Mouse (Mus musculus) lung, postnatal 0 days (tissue): ENCODE data around the gene Ogdh. TPM values are rescaled to one million over a fixed set of nuclear protein-coding genes. Genes with fewer than 3 reads are reported as not detected.
A peak's percentile ranks its signal among the peaks of the same experiment; 100 is the strongest.

Experiments
- ATAC-seq: fragments of 200-750 bp; cut with Nextera tagmentation; 2 replicates; pipeline ENCODE4 v1.8.0; 2017; ENCODE audit warnings: moderate library complexity
- DNase-seq: peaks from one replicate; pipeline ENCODE4 v3.0.0-alpha.2; 2016; ENCODE audit warnings: low spot score
- H3K27ac ChIP-seq: fragments of 300-500 bp; sonication (generic); 2 replicates; pipeline ENCODE4 v1.5.1; 2014; ENCODE audit warnings: antibody characterized with exemption, mild to moderate bottlenecking, low read length, mixed read lengths
- H3K27me3 ChIP-seq: fragments of 300-500 bp; sonication (generic); replicated peaks from 2 replicates; pipeline ENCODE4 v1.6.1; 2014; ENCODE audit warnings: low read length, mixed read lengths; ENCODE audit not compliant: insufficient read depth
- H3K36me3 ChIP-seq: fragments of 300-500 bp; sonication (generic); 2 replicates; pipeline ENCODE4 v1.6.1; 2014; ENCODE audit warnings: low read length, mixed read lengths; ENCODE audit not compliant: insufficient read depth
- H3K4me1 ChIP-seq: fragments of 300-500 bp; sonication (generic); 2 replicates; pipeline ENCODE4 v1.6.1; 2014; ENCODE audit warnings: antibody characterized with exemption, low read depth, low read length, mixed read lengths; ENCODE audit not compliant: insufficient read depth
- H3K4me2 ChIP-seq: fragments of 300-500 bp; sonication (generic); replicated peaks from 2 replicates; pipeline ENCODE4 v1.6.1; 2014; ENCODE audit warnings: low read depth, mild to moderate bottlenecking, low read length, moderate library complexity, mixed read lengths
- H3K4me3 ChIP-seq: fragments of 300-500 bp; sonication (generic); 2 replicates; pipeline ENCODE4 v1.5.1; 2014; ENCODE audit warnings: low read depth, low read length
- H3K9ac ChIP-seq: fragments of 300-500 bp; sonication (generic); replicated peaks from 2 replicates; pipeline ENCODE4 v1.6.1; 2014; ENCODE audit warnings: low read depth, mild to moderate bottlenecking
- H3K9me3 ChIP-seq: fragments of 300-500 bp; sonication (generic); 2 replicates; pipeline ENCODE4 v1.6.1; 2016; ENCODE audit warnings: low read length, mixed read lengths
- CTCF ChIP-seq: IDR thresholded peaks from 2 replicates; pipeline ENCODE4 v1.5.1; 2016; ENCODE audit warnings: antibody characterized with exemption, mild to moderate bottlenecking
- EP300 ChIP-seq: IDR thresholded peaks from 2 replicates; pipeline ENCODE4 v1.6.1; 2016; ENCODE audit warnings: antibody characterized with exemption, mild to moderate bottlenecking, control low read depth
- WGBS: fragments of 180-500 bp; shearing (Covaris S2); extraction: QIAGEN DNeasy Blood & Tissue Kit; methylation state at CpG from one replicate; pipeline ENCODE4 v1.1.7; 2014; 5-methylcytosine and 5-hydroxymethylcytosine counted together
- polyA plus RNA-seq: library from polyadenylated mRNA; unstranded; fragments of >200 nt; fragmentation: Nextera tagmentation; extraction: Ambion mirVana; gene quantifications from 2 replicates; pipeline ENCODE4 v1.2.1, GENCODE M21; 2015

The Ogdh gene
- polyA plus RNA-seq, 1 experiment from 2014 or later: 78.8 TPM

DNA sequence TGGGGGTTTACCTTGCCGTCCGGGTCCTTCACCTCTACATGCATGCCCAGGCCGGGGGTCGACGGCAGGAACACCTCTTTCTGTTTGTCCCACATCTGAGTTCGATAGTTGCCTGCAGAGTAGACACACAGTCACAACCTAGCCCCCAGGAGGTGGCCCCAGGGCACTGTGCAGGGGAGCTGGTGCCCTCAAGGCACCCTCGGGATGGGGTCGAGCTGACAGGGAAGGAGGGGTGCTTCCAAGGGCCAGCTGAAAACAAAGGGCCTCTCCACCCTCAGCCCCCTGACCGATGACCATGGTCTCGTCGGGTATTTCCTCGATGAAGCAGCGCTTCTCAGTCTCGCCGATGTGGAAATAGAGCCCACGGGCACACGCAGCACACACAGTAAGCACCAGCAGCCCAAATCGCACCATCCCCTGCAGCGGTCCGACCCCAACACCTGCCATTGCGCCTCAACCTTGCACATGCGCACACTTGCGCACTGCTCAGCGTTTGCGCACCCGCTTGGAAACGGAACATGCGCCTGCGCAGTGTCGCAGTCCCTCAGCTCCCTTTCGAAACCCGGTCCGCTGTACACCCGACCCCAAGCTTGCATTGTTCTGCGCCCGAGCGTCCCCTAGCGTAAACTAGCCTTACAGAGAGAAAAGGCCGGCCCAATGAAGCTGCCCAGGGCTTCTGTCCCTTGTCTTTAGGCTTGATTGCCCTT lies 16.9 kb upstream of the Ogdh start, which contains the start of gene Tmed4:
Tmed4 (minus strand) TSS at position 484 of the 707 bp plus-strand sequence.
- WGBS: 1% methylated on average over 39 of the region's 39 CpGs
- Histone ChIP-seq H3K27me3 (no peaks in the 10 kb centered on the region), H3K27ac (peak within 1 kb of the TSS; percentile 43), H3K4me1 (peaks cover 5% of the 10 kb centered on the region; the same call in 1 of the 2 replicates), H3K36me3 (peaks cover 17% of the 10 kb centered on the region; the same call in 1 of the 2 replicates), H3K4me3 (peak within 1 kb of the TSS; percentile 68), H3K9ac (peak within 1 kb of the TSS; percentile 74), H3K9me3 (no peaks in the 10 kb centered on the region), H3K4me2 (peak within 1 kb of the TSS; percentile 92)
- TF ChIP-seq CTCF: peak; percentile 93
- no peak for TF ChIP-seq EP300
- DNase-seq (peak; percentile 99), ATAC-seq (peak; percentile 97)

DNA sequence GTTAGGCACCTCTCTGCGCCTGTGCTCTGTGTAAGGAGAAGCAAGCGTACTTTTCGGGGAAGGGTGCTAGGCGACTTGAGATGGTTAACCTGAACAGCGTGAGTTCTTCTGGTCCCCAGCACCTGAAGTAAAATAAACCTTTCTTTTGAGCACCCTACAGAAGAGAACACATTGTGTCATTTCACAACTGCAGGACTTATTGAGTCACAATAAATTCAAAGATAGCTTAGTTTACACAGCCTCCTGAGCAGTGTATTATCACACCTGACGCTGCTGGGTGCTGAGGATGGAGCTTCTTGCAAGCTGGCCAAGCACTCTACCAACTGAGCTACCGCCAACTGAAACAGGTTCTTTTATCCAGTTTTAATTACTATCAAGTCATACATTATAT lies 16.3 kb upstream of the Ogdh start:
- no peak for DNase-seq
- TF ChIP-seq CTCF: no peak
- no peak for TF ChIP-seq EP300
- H3K27me3 ChIP-seq: no peaks in the 10 kb centered on the region
- peaks cover 17% of the 10 kb centered on the region; the same call in 1 of the 2 replicates for H3K36me3 ChIP-seq
- peak overlapping the region; percentile 74 for H3K9ac ChIP-seq
- WGBS: 25% methylated on average over 7 of the region's 7 CpGs
- peaks cover 5% of the 10 kb centered on the region; the same call in 1 of the 2 replicates for H3K4me1 ChIP-seq
- H3K27ac ChIP-seq: peak overlapping the region; percentile 43
- H3K4me3 ChIP-seq: peak overlapping the region; percentile 68
- no peaks in the 10 kb centered on the region for H3K9me3 ChIP-seq
- H3K4me2 ChIP-seq: peak overlapping the region; percentile 92
- peak; percentile 66; the same call in 1 of the 2 replicates for ATAC-seq

DNA sequence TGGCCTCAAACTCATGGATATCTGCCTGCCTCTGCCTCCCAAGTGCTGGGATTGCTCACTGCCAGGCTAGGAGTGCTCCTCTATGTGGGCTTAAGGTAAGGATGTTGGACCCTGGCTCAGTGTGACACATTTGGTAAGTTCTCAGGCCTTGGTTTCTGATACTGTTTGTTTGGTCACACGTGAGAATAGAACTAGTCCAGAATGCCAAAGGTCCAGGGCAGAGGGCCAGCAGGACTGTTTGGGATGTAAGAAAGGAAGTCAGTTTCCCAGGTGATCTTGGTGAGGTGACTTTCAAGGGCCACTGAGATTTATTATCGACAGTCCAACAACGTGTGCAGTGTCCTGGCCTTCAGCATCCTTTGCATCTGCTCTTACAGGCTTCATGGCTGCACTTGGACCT lies 15.0 kb upstream of the Ogdh start:
- no peak overlapping the region for H3K4me2 ChIP-seq
- DNase-seq (no peak), ATAC-seq (no peak)
- no peak overlapping the region for H3K27ac ChIP-seq
- H3K9ac ChIP-seq: no peak overlapping the region
- WGBS: 75% methylated on average over 3 of the region's 3 CpGs
- no peaks in the 10 kb centered on the region for H3K9me3 ChIP-seq
- H3K27me3 ChIP-seq: no peaks in the 10 kb centered on the region
- peaks cover 5% of the 10 kb centered on the region; the same call in 1 of the 2 replicates for H3K4me1 ChIP-seq
- TF ChIP-seq CTCF: no peak
- TF ChIP-seq EP300: no peak
- H3K36me3 ChIP-seq: peaks cover 7% of the 10 kb centered on the region; the same call in 1 of the 2 replicates
- no peak overlapping the region for H3K4me3 ChIP-seq

DNA sequence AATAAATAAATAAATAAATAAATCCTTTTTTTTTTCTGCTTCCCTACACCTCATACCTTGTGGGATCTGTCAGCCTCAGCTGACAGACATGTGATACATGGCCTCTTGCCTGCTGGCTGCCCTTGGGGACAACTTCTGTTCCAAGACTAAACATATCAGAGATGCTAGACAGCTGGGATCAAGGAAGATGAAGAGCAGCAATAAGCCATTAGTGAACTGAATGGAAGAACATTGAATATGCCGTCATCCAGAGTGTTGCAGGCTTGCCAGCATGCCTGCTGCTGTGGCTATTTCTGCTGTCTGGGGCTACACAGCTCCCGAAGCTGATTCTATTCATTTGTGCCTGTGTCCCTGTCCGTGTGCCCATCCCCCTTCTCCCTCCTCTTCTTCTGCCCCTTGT lies 8.5 kb upstream of the Ogdh start:
- H3K9ac ChIP-seq: no peak overlapping the region
- ATAC-seq: peak; percentile 56
- TF ChIP-seq EP300: no peak
- no peak for TF ChIP-seq CTCF
- no peaks in the 10 kb centered on the region for H3K36me3 ChIP-seq
- no peaks in the 10 kb centered on the region for H3K9me3 ChIP-seq
- no peak overlapping the region for H3K4me3 ChIP-seq
- no peak overlapping the region for H3K27ac ChIP-seq
- H3K4me2 ChIP-seq: no peak overlapping the region
- no peaks in the 10 kb centered on the region for H3K27me3 ChIP-seq
- peak; percentile 13 for DNase-seq
- WGBS: 58% methylated on average over 3 of the region's 3 CpGs
- no peaks in the 10 kb centered on the region for H3K4me1 ChIP-seq

DNA sequence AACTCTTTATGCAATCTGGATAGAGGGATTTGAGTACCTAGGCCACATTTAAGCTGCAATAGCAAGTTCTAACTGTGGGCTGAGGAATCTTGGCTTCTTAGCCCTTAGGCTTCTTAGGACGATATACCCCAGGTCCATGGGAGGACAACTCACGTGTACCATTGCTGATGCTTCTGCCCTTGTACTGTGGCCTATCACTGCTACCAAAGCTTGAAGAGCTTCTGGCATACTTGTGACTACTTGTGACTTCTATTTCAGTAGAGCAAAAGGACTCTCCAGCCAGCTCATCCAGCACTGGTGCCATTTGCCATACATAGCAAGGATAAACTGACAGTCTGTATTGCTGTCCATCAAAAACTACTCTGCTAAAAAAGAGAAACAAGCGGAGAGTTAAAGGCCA lies 1.3 kb upstream of the Ogdh start:
- ATAC-seq (no peak), DNase-seq (no peak)
- H3K36me3 ChIP-seq: no peaks in the 10 kb centered on the region
- H3K4me2 ChIP-seq: no peak overlapping the region
- H3K9me3 ChIP-seq: no peaks in the 10 kb centered on the region
- H3K9ac ChIP-seq: no peak overlapping the region
- TF ChIP-seq CTCF: no peak
- TF ChIP-seq EP300: no peak
- peaks cover 4% of the 10 kb centered on the region; the same call in 1 of the 2 replicates for H3K4me1 ChIP-seq
- no peak overlapping the region for H3K27ac ChIP-seq
- H3K4me3 ChIP-seq: no peak overlapping the region
- no peaks in the 10 kb centered on the region for H3K27me3 ChIP-seq
- WGBS: 90% methylated on average over 3 of the region's 3 CpGs

DNA sequence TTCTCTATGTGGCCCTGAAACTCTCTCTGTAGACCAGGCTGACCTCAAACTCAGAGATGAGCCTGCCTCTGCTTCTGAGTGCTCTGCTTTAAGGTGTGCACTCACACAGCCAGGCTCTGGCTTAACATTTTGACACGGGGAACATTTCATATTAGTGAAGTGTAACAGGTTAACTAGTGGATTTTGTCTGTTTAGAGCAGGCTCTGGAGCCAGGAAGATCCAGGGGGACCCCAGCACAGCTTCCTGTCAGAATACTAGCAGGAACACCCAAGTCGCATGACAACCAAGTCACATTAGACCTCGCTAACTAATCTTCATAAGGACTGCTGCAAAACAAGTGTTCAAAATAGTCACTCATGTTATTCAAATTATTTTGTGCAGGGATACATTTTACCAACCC lies 550 bp upstream of the Ogdh start:
- ATAC-seq: no peak
- Histone ChIP-seq H3K4me1 (peaks cover 4% of the 10 kb centered on the region; the same call in 1 of the 2 replicates), H3K36me3 (no peaks in the 10 kb centered on the region), H3K27me3 (no peaks in the 10 kb centered on the region), H3K9me3 (no peaks in the 10 kb centered on the region), H3K27ac (peak overlapping the region; percentile 97), H3K4me2 (peak overlapping the region; percentile 70), H3K9ac (peak overlapping the region; percentile 71; the same call in 1 of the 2 replicates), H3K4me3 (peak overlapping the region; percentile 75)
- WGBS: 33% methylated on average over 3 of the region's 3 CpGs
- TF ChIP-seq CTCF (no peak), EP300 (no peak)
- DNase-seq: no peak
